Mouse (Mus musculus) olfactory bulb, adult 2 months (tissue): ENCODE measurements around the gene Bach2.

ENCODE experiments used
- CTCF ChIP-seq: fragments of 200-500 bp; IDR thresholded peaks from 2 replicates; pipeline ENCODE4 v1.5.1; 2012; ENCODE audit warnings: low read depth, mild to moderate bottlenecking, low read length, moderate library complexity; ENCODE audit not compliant: insufficient read depth
- POLR2A ChIP-seq: fragments of 200-500 bp; IDR thresholded peaks from 2 replicates; pipeline ENCODE4 v1.6.1; 2012; ENCODE audit warnings: mild to moderate bottlenecking, low read depth, low read length, moderate library complexity; ENCODE audit not compliant: insufficient read depth

- TF ChIP-seq POLR2A = no peak
- TF ChIP-seq CTCF = no peak
These were observed 117.5 kb downstream of the Bach2 start for GRCm38 (mm10) chr4:32355935-32356617.
